Mouse (Mus musculus) neutrophil, adult 5-6 weeks (primary cell): ENCODE results near the gene Kif17. TPM values are rescaled to one million over a fixed set of nuclear protein-coding genes. Genes with fewer than 3 reads are reported as not detected.
A peak's percentile ranks its signal among the peaks of the same experiment; 100 is the strongest.

Source experiments
- ATAC-seq: fragments of 151-379, 151-347 bp; 2 replicates; pipeline ENCODE4 v1.8.0; 2017; ENCODE audit warnings: mild to moderate bottlenecking, moderate TSS enrichment; ENCODE audit not compliant: insufficient number of reproducible peaks, poor library complexity, low FRiP score, severe bottlenecking; ENCODE audit errors: extremely low read depth
- total RNA-seq: library from RNA; stranded (forward); fragments of 200-1000 nt; gene quantifications from 2 replicates; pipeline ENCODE4 v1.2.3, GENCODE M21; 2017

The Kif17 gene
- total RNA-seq, 1 experiment from 2014 or later = not detected

DNA sequence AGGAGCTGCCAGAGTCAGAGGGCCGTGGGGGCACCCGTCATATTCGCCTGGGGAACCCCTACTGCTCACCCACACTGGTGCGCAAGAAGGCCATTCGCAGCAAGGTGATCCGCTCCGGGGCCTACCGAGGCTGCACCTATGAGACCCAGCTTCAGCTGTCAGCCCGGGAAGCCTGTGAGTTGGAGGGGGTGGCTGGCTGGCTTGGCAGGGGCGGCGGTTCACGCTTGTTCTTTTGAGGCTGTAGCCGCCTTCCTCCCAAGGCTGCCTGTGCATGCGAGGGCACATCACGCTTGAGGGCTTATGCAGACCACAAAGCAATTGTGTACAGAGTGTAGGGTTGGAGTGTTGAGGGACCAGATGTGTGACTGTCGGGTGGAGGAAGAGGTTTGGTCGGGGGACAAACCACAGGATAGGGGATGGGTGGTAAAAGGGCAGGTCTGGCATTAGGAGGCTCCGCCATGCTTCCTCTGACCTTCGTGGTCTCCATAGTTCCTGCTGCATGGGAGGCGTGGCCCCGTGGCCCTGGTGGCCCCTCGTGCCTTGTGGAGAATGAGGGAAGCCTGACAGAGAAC lies 7.0 kb downstream of the Kif17 start:
- no peak for ATAC-seq

DNA sequence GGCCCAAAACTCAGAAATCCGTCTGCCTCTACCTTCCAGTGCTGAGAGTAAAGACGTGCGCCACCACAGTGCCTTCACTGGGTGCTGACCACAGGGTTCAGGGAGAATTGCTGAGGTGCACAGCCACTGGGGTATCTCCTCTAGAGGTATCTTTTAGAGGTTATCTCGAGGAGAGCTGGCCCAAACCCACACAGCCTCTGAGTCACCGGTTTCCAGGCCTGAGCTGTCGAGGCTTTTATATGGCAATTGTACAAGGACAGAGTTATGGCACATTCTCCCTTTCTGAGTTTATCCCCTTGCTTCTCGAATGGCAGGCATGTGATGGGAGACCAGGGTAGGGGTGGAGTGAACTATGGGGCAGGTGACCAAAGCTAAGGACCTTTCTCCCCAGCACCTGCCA lies 8.4 kb downstream of the Kif17 start:
- no peak for ATAC-seq

DNA sequence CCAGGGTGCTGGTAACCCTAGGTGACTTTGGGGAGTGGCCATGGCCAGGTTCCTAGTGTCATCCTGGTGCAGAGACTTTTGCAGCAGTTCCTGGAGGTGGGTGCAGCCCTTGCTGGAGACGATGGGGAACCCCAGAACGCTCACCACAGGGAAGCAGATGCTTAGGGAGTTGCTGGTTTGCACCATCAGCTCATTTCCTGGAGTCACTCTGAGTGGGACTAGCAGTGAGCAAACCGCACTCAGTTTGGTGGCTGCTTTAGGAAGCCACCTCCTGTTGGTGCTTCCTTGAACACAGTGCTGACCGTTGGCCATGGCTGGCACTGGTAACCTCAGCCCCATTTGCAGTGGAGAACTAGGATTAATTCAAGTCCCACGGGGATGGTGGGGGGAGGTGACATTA lies 9.2 kb downstream of the Kif17 start:
- ATAC-seq = no peak

DNA sequence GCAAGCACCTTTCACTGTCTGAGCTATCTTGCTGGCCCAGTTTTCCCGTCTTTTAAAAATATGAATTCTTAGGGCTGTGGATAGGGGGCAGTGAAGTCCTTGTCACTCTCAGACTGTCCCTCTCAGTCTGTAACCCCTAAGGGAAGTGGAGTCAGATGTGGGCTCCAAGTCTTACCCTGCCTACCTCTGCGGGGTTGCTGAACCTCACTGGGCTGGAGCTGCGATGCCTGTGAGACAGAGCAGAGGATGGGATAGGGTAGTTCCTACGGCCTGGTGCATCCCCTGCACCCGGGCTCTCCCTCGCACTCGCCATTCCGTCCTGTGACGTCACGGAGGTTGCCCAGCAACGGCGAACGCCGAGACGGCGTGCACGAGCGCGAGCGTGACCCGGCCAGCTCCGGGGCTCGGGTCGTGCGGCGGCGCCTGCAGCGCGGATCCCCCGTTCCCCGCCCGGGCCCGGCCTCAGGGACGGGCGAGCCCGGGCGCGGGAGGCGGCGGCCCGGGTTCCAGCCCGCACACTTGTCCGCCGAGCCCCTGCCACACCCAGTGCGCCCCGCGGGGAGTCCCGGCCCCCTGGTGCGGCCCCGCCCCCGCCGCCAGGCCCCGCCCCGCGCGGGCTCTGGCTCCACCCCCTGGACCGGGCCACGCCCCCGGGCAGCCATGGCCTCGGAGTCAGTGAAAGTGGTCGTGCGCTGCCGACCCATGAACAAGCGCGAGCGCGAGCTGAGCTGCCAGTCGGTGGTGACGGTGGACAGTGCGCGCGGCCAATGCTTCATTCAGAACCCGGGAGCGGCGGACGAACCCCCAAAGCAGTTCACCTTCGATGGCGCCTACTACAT lies 11.8 kb downstream of the Kif17 start:
- peak; percentile 51 for ATAC-seq

DNA sequence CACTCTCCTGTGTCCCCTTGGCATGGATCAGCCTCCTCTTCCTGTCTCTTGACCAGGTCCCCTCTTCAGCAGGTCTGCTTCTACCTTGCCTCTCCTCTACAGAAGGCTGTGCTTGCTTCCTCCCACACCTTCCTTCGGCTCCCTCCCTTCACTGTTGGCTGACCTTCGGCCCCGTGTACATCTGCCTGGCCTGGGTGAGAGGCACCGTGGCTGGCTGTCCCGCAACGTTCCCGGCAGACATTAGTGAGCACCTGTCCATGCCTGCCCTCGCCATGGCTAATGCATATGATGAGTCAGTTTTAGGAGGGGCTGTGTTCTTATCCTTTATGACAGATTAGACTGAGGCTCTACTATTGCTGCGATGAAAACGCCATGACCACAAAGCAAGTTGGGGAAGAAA lies 17.6 kb downstream of the Kif17 start:
- ATAC-seq = no peak

DNA sequence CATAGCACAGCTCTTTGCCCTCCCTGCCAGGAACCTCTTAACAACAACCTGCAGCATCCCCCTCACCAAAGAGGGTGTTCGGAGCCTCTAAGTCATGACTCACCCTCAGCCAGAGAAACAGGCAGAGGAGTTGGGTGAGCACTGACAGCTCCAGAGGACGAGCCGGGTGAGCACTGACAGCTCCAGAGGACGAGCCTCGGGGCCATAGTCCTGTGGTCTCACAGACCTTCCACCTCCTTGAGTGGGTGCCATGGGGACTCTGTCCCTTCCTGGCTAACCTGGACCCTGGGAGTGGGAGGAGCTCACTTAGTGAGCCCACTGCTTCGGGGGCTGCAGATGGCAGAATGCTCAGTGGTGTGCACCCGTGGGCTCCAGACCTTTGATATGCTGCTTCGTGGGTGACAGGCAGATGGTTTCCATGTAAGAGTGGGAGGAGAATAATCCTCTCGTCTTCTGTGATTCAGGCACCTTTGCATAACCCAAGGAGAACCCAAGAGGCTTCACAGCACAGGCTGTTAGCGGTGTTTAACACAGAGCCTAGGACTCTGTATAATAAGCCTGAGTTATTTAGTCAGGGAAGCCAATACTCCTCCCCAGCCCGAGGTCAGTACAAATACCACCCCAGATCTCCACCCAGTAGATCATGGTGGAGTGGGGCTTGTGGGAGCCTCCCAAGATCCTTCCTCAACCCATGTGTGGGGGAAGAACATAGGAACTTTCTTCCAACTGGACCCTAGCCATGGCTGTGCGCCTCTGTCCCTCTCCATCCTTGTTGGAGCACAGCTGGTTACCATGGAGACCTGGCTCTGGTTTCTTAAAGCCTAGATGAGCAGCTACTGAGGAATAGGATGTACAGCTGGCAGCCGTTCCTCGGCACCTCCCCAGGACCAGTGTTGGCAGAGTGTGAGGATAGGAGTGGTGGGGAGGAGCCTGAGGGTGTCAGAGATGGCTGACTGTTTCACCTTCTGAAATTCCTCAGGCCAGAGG lies 22.1 kb downstream of the Kif17 start:
- no peak; the same call in 1 of the 2 replicates for ATAC-seq

DNA sequence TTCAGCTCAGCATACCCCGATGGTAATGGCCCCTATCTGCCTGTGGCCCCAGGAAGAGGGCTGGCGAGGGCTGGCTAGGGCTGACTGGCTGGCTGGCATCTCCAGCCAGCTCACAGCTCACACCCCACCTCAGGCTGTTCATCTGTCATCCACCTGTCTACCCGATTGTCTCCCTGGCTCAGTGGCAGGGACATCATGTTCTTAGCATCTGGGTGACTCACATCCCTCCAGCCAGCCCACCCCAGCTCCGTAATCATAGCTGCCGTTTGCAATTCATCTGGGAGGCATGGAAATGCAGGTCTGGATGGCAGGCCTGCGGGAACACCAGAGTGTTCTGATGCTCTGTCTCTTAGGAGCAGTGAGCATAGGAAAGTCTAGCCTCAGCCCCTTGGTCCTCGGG lies 28.1 kb downstream of the Kif17 start:
- ATAC-seq = no peak

DNA sequence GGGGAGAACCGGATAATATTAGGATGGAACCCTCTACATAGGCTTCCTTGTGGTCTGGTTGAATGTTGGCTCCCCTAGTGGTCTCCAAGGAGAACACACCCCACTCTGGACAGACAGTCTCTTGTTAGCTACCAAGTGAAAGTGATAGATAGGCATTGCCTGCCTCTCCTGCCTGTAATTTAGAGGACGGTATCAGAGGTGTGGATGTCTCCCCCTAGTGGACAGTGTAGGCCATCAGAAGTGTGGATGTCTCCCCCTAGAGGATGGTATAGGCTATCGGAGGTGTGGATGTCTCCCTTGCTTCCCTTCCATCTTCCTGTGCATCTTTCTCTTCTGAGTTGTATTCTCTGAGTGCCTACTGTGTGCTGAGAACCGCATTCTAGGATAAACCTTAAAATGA lies 32.6 kb downstream of the Kif17 start:
- peak; percentile 91 for ATAC-seq

DNA sequence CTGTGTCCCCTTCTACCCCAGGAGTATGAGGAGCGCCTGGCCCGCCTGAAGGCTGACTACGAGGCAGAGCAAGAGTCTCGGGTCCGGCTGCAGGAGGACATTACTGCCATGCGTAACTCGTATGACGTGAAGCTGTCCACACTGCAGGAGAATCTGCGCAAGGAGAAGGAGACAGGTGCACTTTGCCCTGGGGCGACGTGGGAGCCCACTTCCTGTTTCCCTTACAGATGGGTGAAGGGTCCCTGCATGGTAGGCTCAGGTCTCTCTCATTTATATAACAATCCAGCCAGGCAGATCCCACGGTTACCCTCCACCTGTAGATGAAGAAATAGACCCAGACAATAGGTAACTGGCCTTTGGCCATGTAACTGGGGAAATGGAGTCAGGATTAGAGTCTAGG lies 36.2 kb downstream of the Kif17 start:
- ATAC-seq = no peak

DNA sequence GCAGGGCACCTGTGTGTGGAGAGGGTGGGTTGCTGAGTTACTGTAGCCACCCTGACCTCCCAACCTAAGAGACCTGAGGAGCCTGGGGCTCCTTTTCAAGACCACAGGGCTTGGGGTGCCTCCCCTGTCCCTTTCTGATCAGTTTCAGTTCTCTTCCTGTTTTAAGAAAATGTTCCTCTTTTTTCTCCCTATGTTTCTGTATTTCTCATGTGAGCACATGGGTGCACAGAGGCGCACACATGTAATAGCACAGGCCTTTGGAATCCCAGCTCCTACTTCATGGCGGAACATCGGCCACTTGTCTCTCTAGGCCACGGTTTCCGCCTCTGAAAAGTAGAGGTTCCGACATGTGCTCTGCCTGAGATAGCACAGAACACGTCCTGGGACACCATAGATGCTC lies 38.5 kb downstream of the Kif17 start:
- ATAC-seq = no peak

DNA sequence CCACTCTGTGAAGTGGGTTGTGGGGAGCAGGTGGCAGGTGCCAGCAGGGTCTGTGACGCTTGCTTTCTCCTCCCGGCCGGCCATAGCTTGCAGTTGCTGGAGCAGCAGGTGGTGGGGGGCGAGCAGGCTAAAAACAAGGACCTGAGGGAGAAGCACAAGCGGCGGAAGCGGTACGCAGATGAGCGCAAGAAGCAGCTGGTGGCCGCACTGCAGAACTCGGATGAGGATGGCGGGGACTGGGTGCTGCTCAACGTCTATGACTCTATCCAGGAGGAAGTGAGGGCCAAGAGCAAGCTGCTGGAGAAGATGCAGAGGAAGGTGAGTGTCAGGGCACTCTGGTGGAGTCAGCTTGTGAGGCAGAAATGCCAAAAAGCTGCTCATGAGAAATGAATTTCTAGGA lies 41.8 kb downstream of the Kif17 start:
- no peak for ATAC-seq

DNA sequence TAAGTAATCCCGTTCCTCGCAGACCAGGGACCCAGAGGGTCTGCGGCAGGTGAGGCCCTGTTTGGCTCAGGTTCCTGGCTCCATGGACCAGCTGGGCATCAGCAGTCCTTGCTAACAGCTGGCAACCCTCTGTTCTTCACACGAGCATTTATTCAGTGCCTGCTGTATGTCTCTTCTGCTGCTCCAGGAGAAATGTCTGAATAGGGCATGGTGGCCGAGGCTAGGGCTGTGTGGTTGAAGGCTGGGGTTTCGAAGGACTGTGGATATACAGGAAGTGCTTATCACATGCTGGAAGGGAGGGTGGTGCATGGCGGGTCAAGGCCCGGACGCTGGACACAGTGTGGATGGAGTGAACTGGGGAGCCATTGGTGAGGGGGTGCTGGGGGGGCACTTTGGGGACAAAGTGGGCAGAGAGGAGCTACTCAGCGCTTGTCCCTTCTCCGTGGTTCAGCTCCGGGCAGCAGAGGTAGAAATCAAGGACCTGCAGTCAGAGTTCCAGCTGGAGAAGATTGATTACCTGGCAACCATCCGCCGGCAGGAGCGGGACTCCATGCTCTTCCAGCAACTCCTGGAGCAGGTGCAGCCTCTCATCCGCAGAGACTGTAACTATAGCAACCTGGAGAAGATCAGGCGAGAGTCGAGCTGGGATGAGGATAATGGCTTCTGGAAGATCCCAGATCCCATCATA lies 43.2 kb downstream of the Kif17 start:
- ATAC-seq = no peak

DNA sequence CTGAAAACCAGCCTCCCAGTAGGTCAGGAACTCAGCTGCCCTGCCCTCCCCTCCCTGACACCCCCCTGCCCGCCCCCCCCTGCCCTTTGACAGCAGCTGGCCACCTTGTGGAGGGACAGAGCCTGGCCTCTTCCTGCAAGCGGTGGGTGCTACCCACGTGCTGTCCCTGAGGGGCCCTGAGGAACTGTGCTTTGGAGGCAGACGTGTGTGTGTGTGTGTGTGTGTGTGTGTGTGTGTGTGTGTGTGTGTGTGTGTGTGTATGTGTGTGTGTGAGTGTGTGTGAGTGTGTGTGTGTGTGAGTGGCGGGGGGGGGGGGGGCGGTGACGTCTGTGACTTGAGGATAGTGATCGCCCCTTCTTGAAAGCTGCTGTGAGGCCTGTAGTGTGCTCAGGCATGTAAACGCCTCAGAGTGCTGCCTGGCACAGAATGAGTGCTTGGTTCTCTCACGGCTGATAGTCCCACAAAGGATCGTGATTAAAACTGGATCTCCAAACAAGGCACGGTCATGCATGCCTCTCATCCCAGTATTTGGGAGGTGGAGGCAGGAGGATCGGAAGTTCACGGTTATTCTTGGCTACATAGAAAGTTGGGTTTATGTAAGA lies 43.8 kb downstream of the Kif17 start:
- ATAC-seq = no peak

DNA sequence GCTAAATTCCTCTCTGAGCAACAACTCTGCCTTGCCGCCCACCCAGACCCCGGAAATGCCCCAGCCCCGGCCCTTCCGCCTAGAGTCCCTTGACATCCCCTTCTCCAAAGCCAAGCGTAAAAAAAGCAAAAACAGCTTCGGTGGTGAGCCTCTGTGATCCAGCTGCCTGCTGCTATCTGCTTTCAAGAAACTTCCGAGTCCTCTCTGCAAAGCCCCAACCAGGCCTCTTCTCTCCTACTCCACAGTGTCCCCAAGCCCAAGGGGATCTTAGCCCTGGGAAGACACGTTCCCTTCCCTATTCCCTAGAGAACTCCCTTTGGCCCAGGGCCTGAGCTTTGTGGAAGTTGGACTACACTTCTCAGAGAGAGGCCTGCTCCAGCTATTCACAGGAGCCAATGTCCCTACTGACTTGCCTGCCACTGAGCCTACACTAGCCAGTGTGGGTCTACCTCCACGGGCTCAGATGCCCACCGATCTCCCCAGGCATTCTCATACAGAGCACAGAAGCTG lies 51.1 kb downstream of the Kif17 start:
- ATAC-seq = no peak

DNA sequence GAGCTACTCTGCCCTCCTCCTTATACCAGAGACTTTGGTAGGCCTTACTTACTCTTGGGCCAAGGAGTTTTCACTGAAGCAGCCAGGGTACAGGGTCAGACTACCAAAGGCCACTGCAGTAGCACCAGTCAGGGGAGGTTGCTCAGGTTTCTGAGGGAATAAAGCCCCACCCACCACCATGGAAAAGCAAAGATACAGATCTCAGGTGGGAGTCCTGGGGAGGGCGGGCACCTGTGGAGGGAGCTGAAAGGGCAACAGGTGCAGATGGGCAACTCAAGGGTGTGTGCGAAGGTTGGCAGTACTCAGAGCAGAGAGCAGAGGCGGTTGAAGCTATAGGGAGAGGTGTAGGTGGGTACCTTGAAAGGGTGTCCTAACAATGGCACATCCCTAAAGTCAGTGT lies 52.8 kb downstream of the Kif17 start:
- ATAC-seq = no peak

DNA sequence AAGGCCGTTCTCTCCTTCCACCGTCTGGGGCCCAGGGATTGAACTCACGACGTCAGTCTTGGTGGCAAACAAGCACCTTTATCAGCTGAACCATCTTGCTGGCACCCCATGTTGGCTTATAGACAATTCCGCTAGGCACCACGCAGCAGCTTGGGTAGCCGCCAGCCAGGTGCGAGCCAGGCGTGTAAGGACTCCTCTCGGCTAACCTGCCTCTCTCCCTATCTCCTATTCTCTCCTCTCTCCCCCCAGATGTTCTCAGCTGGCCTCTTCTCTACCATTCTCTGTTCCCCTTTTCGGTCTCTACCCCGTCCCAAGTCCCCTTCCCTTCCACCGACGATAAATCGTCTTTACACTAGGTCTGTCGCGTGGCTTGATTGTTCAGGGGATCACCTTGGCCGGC lies 53.5 kb downstream of the Kif17 start:
- no peak for ATAC-seq

DNA sequence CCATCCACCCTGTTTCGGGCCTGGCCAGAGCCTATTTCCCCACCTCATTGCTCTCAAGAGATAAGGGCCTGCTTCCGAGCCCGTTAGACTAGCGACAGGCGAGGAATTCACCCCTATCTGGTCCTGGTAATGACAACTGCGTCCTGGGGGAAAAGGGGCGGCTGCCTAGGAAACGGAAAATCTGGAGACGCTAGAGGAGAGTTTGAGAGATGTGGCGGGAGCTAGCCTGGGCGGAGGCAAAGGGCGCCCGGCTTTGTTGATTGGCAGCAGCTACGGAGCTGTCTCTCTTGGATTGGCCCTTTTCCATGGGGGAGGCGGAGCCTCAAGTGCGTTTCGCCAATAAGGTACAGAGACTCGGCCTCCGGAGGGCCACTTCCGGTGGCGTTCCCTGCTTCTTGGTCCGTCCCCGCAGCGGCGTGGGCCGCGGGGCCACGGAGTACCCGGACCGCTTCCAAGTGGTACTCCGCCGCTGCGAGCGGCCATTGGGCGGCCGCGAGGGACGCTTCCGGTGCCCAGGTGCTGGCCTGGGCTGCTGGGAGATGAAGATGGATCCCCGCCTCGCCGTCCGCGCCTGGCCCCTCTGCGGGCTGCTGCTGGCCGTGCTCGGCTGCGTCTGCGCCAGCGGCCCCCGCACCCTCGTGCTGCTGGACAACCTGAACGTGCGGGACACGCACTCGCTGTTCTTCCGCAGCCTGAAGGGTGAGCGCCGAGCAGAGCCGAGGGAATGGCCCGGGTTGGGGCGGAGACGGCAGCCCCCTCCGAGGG lies 54.3 kb downstream of the Kif17 start, which contains the start of gene Ddost:
Gene Ddost, plus strand, starts transcription at position 391 of the 765 bp plus-strand sequence.
- peak; percentile 96 for ATAC-seq

DNA sequence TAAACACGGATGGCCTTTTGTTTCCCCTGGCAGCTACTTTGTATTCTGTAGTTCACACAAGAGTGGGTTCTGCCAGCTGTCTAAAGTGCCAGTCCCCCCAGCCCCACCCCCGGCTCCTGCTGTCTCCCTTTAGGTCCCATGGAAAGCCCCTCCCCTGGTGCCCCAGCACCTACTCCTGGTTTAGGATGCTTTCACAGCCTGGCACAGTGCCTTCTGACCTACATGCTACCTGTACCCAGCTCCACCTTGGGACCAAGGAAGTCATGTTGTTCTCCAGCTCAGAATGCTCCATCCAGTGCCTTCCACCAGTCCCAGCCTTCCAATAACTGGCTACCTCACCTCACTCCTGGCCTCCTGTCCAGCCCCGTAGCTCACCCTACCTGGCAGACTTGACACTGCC lies 56.8 kb downstream of the Kif17 start:
- ATAC-seq = no peak
